Mouse (Mus musculus): ENCODE measurements around the gene Proca1. TPM values are rescaled to one million over a fixed set of nuclear protein-coding genes. Genes with fewer than 3 reads are reported as not detected.

Proca1 gene
- polyA plus RNA-seq, 1 experiment: 1.7 TPM

DNA sequence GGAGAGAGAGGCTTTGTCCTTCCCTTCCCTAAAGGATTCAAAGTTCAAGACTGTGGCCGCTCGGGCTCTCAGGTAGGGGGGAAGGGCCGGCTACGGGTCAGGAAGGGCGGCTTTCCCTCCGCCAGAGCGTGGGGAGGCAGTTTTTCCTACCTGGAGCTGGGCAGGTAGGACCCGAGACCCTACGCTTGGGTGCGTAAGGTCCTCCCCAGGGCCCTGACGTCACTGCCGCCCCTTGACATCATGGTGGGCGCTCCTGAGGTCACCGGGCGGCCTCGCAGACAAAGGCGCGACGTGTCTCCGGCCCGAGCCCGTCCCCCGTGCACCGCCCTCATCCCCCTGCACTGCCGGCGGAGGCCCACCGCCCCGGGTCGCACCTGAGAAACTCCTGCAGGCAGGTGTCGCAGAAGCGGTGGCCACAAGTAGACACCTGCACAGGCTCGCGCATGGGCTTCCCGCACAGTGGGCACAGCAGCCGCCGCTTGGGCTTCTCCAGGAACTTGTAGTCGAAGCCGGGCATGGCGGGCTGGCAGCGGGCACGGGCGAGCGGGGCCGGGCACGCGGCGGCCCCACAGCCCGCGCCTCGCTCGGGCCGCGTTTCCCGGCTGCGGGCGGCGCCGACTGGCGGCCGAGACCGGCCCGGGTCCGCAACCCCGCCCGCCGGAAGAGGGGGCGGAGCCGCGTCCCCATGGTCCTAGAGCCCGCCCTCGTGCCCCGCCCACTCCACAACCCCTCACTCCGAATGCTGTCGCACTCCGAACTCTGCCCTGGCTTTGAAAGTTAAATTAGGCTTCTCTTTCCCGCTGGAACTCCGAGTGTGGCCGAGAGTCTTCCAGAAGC is 28.1 kb upstream of the Proca1 start, which contains the start of gene Traf4:
Gene Traf4 (minus strand): TSS at position 666 of the 837 bp plus-strand sequence.
- H3K4me1 ChIP-seq (ENCODE audit: control insufficient read depth, insufficient read depth, low read length): peaks cover 14% of the 10 kb centered on the region
- H3K27ac ChIP-seq (ENCODE audit: insufficient read depth, low read length): peak within 1 kb of the TSS; percentile 99
- TF ChIP-seq POLR2A (IDR thresholded peaks at IDR 0.05; ENCODE audit: low read depth, low read length) (peak; percentile 75), CTCF (IDR thresholded peaks at IDR 0.05; ENCODE audit: borderline replicate concordance, insufficient read depth, low read length) (no peak)

DNA sequence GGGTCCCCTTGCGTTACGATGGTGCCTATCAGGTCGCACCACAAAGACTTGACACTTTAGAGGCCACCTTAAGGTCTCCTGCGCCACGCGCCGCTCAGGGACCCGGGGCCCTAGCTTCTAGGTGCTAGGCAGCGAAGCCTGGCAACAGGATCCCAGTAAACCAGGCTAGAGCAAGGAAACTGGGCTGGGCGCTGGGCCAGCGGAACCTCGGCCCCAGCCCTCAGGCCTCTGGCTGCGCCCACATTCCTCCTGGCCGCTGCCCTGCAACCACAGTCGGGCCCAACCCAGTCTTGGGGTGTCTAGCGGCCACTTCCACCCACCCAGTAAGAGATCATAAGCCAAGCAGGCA is 27.5 kb upstream of the Proca1 start:
- peaks cover 14% of the 10 kb centered on the region for H3K4me1 ChIP-seq (ENCODE audit: control insufficient read depth, insufficient read depth, low read length)

More for the DNA sequence above, 28.1 kb upstream of the Proca1 start, which contains the start of gene Traf4:
- peak within 1 kb of the TSS; percentile 81 for H3K4me3 ChIP-seq (ENCODE audit: insufficient read depth, low read length)

DNA sequence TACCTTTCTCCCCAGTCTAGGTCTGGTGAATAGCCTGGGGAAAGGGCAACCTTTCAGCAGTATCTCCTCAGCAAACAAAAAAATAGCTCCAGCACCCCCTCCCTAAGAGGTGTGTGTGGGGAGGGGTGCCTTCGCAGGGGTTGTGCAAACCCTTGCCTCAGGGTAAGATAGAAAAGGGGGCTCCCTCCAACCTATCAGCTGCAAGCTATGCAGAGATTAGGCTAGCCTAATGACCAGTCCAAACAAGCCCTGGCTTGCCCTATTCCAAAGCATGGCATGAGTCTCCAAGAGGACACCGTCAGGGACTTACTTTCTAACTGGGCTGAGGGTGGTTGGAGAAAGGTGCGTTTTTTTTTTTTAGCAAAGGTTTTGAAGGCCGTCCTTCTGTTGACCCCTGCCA is 27.0 kb upstream of the Proca1 start:
- TF ChIP-seq POLR2A (IDR thresholded peaks at IDR 0.05; ENCODE audit: low read depth, low read length) (peak; percentile 24), CTCF (IDR thresholded peaks at IDR 0.05; ENCODE audit: borderline replicate concordance, insufficient read depth, low read length) (no peak)
- peaks cover 14% of the 10 kb centered on the region for H3K4me1 ChIP-seq (ENCODE audit: control insufficient read depth, insufficient read depth, low read length)
- no peak overlapping the region for H3K4me3 ChIP-seq (ENCODE audit: insufficient read depth, low read length)
- peak overlapping the region; percentile 99 for H3K27ac ChIP-seq (ENCODE audit: insufficient read depth, low read length)

More for the DNA sequence above, 27.5 kb upstream of the Proca1 start:
- Histone ChIP-seq H3K4me3 (ENCODE audit: insufficient read depth, low read length) (peak overlapping the region; percentile 32), H3K27ac (ENCODE audit: insufficient read depth, low read length) (peak overlapping the region; percentile 99)
- TF ChIP-seq POLR2A (IDR thresholded peaks at IDR 0.05; ENCODE audit: low read depth, low read length): peak; percentile 37; the same call in 1 of the 2 replicates
- TF ChIP-seq CTCF (IDR thresholded peaks at IDR 0.05; ENCODE audit: borderline replicate concordance, insufficient read depth, low read length): no peak

DNA sequence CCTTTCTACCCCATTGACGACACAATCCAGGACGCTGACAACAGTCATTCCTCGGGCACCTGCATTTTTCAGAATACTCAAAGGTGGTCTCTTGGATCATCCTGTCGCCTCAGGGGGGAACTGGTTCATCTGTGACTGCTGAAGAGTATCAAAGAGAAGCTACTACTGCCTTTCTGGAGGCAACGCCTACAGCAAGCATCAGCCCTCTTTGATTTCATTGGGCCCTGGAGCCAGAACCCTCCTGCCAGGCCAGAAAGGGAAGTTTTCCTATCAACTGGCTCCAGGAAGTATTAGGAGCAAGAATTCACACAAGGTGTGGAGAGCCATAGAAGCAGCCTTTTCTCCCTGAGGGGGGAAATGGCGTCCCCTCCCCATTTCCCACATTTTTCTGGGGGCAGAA is 26.6 kb upstream of the Proca1 start:
- Histone ChIP-seq H3K4me3 (ENCODE audit: insufficient read depth, low read length) (no peak overlapping the region), H3K4me1 (ENCODE audit: control insufficient read depth, insufficient read depth, low read length) (peaks cover 14% of the 10 kb centered on the region), H3K27ac (ENCODE audit: insufficient read depth, low read length) (peak overlapping the region; percentile 99)
- TF ChIP-seq POLR2A (IDR thresholded peaks at IDR 0.05; ENCODE audit: low read depth, low read length): no peak; the same call in 1 of the 2 replicates
- TF ChIP-seq CTCF (IDR thresholded peaks at IDR 0.05; ENCODE audit: borderline replicate concordance, insufficient read depth, low read length): no peak

DNA sequence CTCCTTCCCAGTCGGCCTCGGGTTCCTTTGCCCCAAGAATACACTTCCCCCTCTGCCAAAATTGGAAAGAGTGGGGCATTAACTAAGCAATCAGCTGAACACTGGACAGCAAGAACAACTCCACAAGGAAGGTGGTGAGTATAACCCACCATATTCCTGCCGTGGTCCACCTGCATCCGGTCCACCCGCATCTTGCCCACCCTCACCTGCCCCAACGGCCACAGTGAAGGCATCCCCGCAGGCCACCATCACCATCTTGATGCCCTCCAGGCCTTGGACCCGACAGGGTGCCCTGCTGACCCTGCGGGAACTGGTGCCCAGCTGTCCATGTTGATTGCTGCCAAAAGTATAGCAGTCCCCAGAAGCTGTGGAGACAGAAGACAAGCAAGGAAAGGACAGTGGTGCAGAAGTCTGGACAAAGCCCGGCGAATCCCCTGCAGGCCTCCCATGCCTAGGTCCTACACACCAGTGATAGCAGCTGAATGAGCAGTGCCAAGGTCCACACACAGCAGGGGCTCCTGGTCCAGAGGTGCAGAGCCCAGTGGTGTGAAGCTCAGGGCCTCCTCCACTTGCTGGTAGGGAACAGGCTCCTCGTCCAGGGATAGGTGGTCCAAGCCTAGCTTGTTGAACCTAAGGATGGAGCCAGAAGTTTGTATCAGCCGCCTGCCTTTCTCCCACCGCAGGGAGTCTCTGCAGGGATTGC is 25.8 kb upstream of the Proca1 start:
- H3K27ac ChIP-seq (ENCODE audit: insufficient read depth, low read length): 0 out of 2 replicates have a peak overlapping the region, but pooled peaks have one; percentile 99
- H3K4me3 ChIP-seq (ENCODE audit: insufficient read depth, low read length): no peak overlapping the region
- H3K4me1 ChIP-seq (ENCODE audit: control insufficient read depth, insufficient read depth, low read length): peaks cover 10% of the 10 kb centered on the region
- no peak for TF ChIP-seq CTCF (IDR thresholded peaks at IDR 0.05; ENCODE audit: borderline replicate concordance, insufficient read depth, low read length)
- no peak for TF ChIP-seq POLR2A (IDR thresholded peaks at IDR 0.05; ENCODE audit: low read depth, low read length)

DNA sequence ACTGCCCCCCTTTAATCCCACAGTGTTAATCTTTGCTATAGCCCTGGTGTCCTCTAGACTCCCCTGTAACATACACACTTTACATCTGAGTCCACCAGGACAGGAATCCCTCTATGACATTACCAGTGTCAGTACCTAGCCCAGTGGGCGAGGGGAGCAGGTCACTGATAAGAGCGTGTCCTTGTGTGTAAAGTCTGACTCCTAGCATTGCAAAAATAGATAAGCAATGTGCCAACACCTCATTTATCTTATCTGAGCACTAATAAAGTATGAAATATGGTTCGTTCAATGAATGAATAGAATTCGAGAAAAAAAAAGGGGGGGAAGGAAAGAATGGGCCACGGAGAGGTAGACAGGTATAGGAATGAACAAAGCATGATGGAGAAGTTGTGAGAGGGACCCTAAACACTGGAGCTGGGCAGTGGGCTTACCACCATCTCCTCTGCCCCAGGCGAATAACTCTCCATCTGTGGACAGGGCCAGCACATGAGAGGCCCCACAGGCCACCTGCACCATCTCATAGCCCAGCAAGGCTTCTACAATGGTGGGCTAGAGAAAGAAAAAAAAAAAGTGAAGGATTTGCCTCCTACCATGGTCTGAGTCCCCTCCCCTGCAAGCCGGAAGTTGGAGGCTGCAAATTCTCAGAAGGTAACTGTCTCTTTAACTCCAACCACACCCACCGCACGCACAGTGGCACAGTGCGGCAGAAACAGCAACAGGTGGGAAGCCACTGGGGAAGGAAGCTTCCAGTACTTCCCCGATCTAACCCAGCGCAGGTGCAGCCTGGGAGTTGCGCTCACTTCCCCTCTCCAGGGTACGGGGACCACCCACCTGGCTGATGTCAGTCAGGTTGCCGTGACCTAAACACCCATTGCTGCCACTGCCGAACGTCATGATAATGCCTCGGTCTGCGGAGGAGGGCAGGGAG is 24.4 kb upstream of the Proca1 start:
- H3K4me3 ChIP-seq (ENCODE audit: insufficient read depth, low read length): no peak overlapping the region
- no peak for TF ChIP-seq POLR2A (IDR thresholded peaks at IDR 0.05; ENCODE audit: low read depth, low read length)
- H3K4me1 ChIP-seq (ENCODE audit: control insufficient read depth, insufficient read depth, low read length): peaks cover 5% of the 10 kb centered on the region

DNA sequence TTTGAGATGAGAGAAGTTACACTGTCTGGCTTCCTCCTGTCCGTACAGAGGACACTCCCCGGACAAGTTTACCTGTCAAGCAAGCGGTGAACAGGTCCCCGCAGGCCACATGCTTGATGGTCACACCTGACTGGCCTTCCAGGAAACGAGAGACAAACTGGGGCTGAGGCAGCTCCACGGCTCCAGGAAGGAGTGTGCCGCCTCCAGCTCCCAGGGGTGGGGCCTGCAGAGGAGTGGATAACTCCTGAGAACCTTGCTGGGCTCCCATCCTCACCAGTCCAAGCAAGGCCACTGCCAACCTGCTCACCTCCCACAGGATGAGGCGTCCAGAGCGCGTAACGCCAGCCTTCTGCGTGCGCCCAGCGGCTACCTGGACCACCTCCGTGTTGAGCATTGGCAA is 22.9 kb upstream of the Proca1 start:
- no peak for TF ChIP-seq CTCF (IDR thresholded peaks at IDR 0.05; ENCODE audit: borderline replicate concordance, insufficient read depth, low read length)
- no peak for TF ChIP-seq POLR2A (IDR thresholded peaks at IDR 0.05; ENCODE audit: low read depth, low read length)
- no peak overlapping the region for H3K27ac ChIP-seq (ENCODE audit: insufficient read depth, low read length)

More for the DNA sequence above, 24.4 kb upstream of the Proca1 start:
- H3K27ac ChIP-seq (ENCODE audit: insufficient read depth, low read length): no peak overlapping the region

DNA sequence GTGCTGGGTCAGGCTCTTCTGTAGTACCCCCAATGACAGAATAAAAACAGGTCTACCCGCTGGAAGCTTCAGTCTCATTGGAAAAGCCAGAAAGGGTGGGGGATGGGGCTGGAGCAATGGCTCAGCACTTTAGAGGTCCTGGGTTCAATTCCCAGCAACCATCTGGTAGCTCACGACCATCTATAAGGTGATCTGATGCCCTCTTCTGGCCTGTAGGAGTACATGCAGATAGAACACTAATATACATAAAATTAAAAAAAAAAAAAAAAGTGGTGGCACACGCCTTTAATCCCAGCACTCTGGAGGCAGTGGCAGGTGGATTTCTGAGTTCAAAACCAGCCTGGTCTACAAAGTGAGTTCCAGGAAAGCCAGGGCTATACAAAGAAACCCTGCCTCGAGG is 21.9 kb upstream of the Proca1 start:
- no peak overlapping the region for H3K27ac ChIP-seq (ENCODE audit: insufficient read depth, low read length)
- TF ChIP-seq POLR2A (IDR thresholded peaks at IDR 0.05; ENCODE audit: low read depth, low read length): no peak
- TF ChIP-seq CTCF (IDR thresholded peaks at IDR 0.05; ENCODE audit: borderline replicate concordance, insufficient read depth, low read length): no peak
- H3K4me1 ChIP-seq (ENCODE audit: control insufficient read depth, insufficient read depth, low read length): peaks cover 5% of the 10 kb centered on the region
- no peak overlapping the region for H3K4me3 ChIP-seq (ENCODE audit: insufficient read depth, low read length)

More for the DNA sequence above, 22.9 kb upstream of the Proca1 start:
- H3K4me1 ChIP-seq (ENCODE audit: control insufficient read depth, insufficient read depth, low read length): peaks cover 5% of the 10 kb centered on the region
- no peak overlapping the region for H3K4me3 ChIP-seq (ENCODE audit: insufficient read depth, low read length)
